Mouse (Mus musculus) intestine, embryonic 14.5 days (tissue): ENCODE data around the gene Zfp933. TPM values are rescaled to one million over a fixed set of nuclear protein-coding genes. Genes with fewer than 3 reads are reported as not detected.
"Not testable (repeated sequence)": the region's sequence is repeated elsewhere in the genome, so short reads cannot be mapped to it uniquely, and the experiment has no call there.

Experiments used
- ATAC-seq: fragments of 200-750 bp; cut with Nextera tagmentation; replicated peaks from 2 replicates; pipeline ENCODE4 v1.8.0; 2017; ENCODE audit warnings: low read depth, moderate number of reproducible peaks, moderate TSS enrichment, moderate library complexity; ENCODE audit not compliant: low FRiP score, low TSS enrichment
- DNase-seq: peaks from one replicate; pipeline ENCODE4 v3.0.0-alpha.2; 2018; ENCODE audit warnings: low spot score
- H3K27ac ChIP-seq: fragments of 300-500 bp; sonication (generic); 2 replicates; pipeline ENCODE4 v1.5.1; 2014; ENCODE audit warnings: low read depth, mild to moderate bottlenecking, control low read depth
- H3K27me3 ChIP-seq: fragments of 300-500 bp; sonication (generic); replicated peaks from 2 replicates; pipeline ENCODE4 v1.6.1; 2014; ENCODE audit warnings: low read length, control low read depth; ENCODE audit not compliant: control insufficient read depth, insufficient read depth
- H3K36me3 ChIP-seq: fragments of 300-500 bp; sonication (generic); 2 replicates; pipeline ENCODE4 v1.6.1; 2014; ENCODE audit warnings: low read length, control low read depth; ENCODE audit not compliant: control insufficient read depth, insufficient read depth
- H3K4me1 ChIP-seq: fragments of 300-500 bp; sonication (generic); replicated peaks from 2 replicates; pipeline ENCODE4 v1.6.1; 2014; ENCODE audit warnings: low read length, control low read depth, mixed read lengths; ENCODE audit not compliant: control insufficient read depth, insufficient read depth
- H3K4me2 ChIP-seq: fragments of 300-500 bp; sonication (generic); 2 replicates; pipeline ENCODE4 v1.6.1; 2014; ENCODE audit warnings: low read length
- H3K4me3 ChIP-seq: fragments of 300-500 bp; sonication (generic); 2 replicates; pipeline ENCODE4 v1.5.1; 2014; ENCODE audit warnings: low read depth, low read length, control low read depth, mixed read lengths
- H3K9ac ChIP-seq: fragments of 300-500 bp; sonication (generic); 2 replicates; pipeline ENCODE4 v1.6.1; 2014; ENCODE audit warnings: mild to moderate bottlenecking, low read length
- H3K9me3 ChIP-seq: fragments of 300-500 bp; sonication (generic); 2 replicates; pipeline ENCODE4 v1.6.1; 2016; ENCODE audit warnings: low read length, control low read depth; ENCODE audit not compliant: control insufficient read depth
- WGBS: fragments of 180-500 bp; shearing (Covaris S2); extraction: QIAGEN DNeasy Blood & Tissue Kit; methylation state at CpG from one replicate; pipeline ENCODE4 v1.1.7; 2014; 5-methylcytosine and 5-hydroxymethylcytosine counted together
- polyA plus RNA-seq: library from polyadenylated mRNA; unstranded; fragments of >200 nt; fragmentation: Nextera tagmentation; extraction: Ambion mirVana; gene quantifications from 2 replicates; pipeline ENCODE4 v1.2.1, GENCODE M21; 2014

Zfp933 gene
- polyA plus RNA-seq, 1 experiment from 2014 or later = 4.7 TPM

GRCm38 (mm10) chr4:147867563-147868449, 19.6 kb upstream of the Zfp933 start:
- Histone ChIP-seq H3K9ac (peak overlapping the region; percentile 66), H3K4me3 (peak overlapping the region; percentile 83), H3K27ac (peak overlapping the region; percentile 84), H3K27me3 (no peaks in the 10 kb centered on the region), H3K4me1 (peaks cover 19% of the 10 kb centered on the region), H3K9me3 (no peaks in the 10 kb centered on the region), H3K4me2 (peak overlapping the region; percentile 60), H3K36me3 (peaks cover 36% of the 10 kb centered on the region)
- ATAC-seq (no peak), DNase-seq (no peak)
- WGBS = 3% methylated on average over 22 of the region's 22 CpGs

- peaks cover 39% of the 10 kb centered on the region for H3K36me3 ChIP-seq
- not testable (repeated sequence) for H3K27ac ChIP-seq, H3K4me3 ChIP-seq, H3K9me3 ChIP-seq, H3K27me3 ChIP-seq, DNase-seq, H3K9ac ChIP-seq, ATAC-seq
- H3K4me1 ChIP-seq = peaks cover 19% of the 10 kb centered on the region
- 47% methylated on average over 3 of the region's 3 CpGs for WGBS
- H3K4me2 ChIP-seq = peak overlapping the region; percentile 60; the same call in 1 of the 2 replicates
Observed at GRCm38 (mm10) chr4:147866793-147867192, 18.6 kb upstream of the Zfp933 start.

- H3K9me3 ChIP-seq = no peaks in the 10 kb centered on the region
- H3K9ac ChIP-seq = no peak overlapping the region
- no peak overlapping the region for H3K4me3 ChIP-seq
- H3K27me3 ChIP-seq = no peaks in the 10 kb centered on the region
- DNase-seq = no peak
- 97% methylated on average over 9 of the region's 9 CpGs for WGBS
- no peak for ATAC-seq
- H3K27ac ChIP-seq = no peak overlapping the region
- no peak overlapping the region for H3K4me2 ChIP-seq
- H3K36me3 ChIP-seq = peaks cover 44% of the 10 kb centered on the region
- H3K4me1 ChIP-seq = peaks cover 19% of the 10 kb centered on the region
Observed at GRCm38 (mm10) chr4:147866056-147866455, 17.9 kb upstream of the Zfp933 start.

GRCm38 (mm10) chr4:147865651-147866050, 17.5 kb upstream of the Zfp933 start:
- no peak overlapping the region for H3K27ac ChIP-seq
- H3K4me3 ChIP-seq = no peak overlapping the region
- no peaks in the 10 kb centered on the region for H3K27me3 ChIP-seq
- H3K4me2 ChIP-seq = no peak overlapping the region
- ATAC-seq = no peak
- 92% methylated on average over 6 of the region's 6 CpGs for WGBS
- H3K9me3 ChIP-seq = no peaks in the 10 kb centered on the region
- DNase-seq = no peak
- H3K36me3 ChIP-seq = peaks cover 48% of the 10 kb centered on the region
- H3K4me1 ChIP-seq = peaks cover 19% of the 10 kb centered on the region
- H3K9ac ChIP-seq = no peak overlapping the region

GRCm38 (mm10) chr4:147862051-147862450, 13.9 kb upstream of the Zfp933 start:
- DNase-seq = no peak
- no peak overlapping the region for H3K9ac ChIP-seq
- no peak for ATAC-seq
- no peak overlapping the region for H3K4me3 ChIP-seq
- no peaks in the 10 kb centered on the region for H3K4me1 ChIP-seq
- 88% methylated on average over 3 of the region's 3 CpGs for WGBS
- no peak overlapping the region for H3K4me2 ChIP-seq
- no peak overlapping the region for H3K27ac ChIP-seq
- H3K27me3 ChIP-seq = no peaks in the 10 kb centered on the region
- H3K36me3 ChIP-seq = peaks cover 49% of the 10 kb centered on the region
- no peaks in the 10 kb centered on the region for H3K9me3 ChIP-seq

GRCm38 (mm10) chr4:147850776-147851175, 2.6 kb upstream of the Zfp933 start:
- ATAC-seq (no peak), DNase-seq (no peak)
- Histone ChIP-seq H3K4me3 (no peak overlapping the region), H3K9ac (no peak overlapping the region), H3K27ac (no peak overlapping the region), H3K27me3 (no peaks in the 10 kb centered on the region), H3K4me2 (no peak overlapping the region), H3K4me1 (peaks cover 6% of the 10 kb centered on the region; the same call in 1 of the 2 replicates), H3K36me3 (no peaks in the 10 kb centered on the region), H3K9me3 (no peaks in the 10 kb centered on the region)
- WGBS = 66% methylated on average over 2 of the region's 2 CpGs

GRCm38 (mm10) chr4:147848584-147848991, 422 bp upstream of the Zfp933 start:
- Histone ChIP-seq H3K27me3 (no peaks in the 10 kb centered on the region), H3K4me2 (peak overlapping the region; percentile 76), H3K27ac (peak overlapping the region; percentile 62), H3K4me3 (peak overlapping the region; percentile 86), H3K4me1 (peaks cover 6% of the 10 kb centered on the region; the same call in 1 of the 2 replicates), H3K9me3 (0 out of 2 replicates have a peak, but pooled peaks cover under 1% of the 10 kb centered on the region), H3K36me3 (no peaks in the 10 kb centered on the region; the same call in 1 of the 2 replicates), H3K9ac (peak overlapping the region; percentile 64)
- 8% methylated on average over 4 of the region's 4 CpGs for WGBS
- ATAC-seq (peak; percentile 75), DNase-seq (no peak)

GRCm38 (mm10) chr4:147842871-147843270, 5.3 kb downstream of the Zfp933 start:
- ATAC-seq = no peak
- no peaks in the 10 kb centered on the region; the same call in 1 of the 2 replicates for H3K4me1 ChIP-seq
- peaks cover 24% of the 10 kb centered on the region for H3K9me3 ChIP-seq
- peaks cover 25% of the 10 kb centered on the region for H3K36me3 ChIP-seq
- no peak overlapping the region for H3K27ac ChIP-seq
- H3K9ac ChIP-seq = no peak overlapping the region
- no peaks in the 10 kb centered on the region for H3K27me3 ChIP-seq
- WGBS = 94% methylated on average over 3 of the region's 3 CpGs
- no peak overlapping the region for H3K4me2 ChIP-seq
- no peak for DNase-seq
- H3K4me3 ChIP-seq = no peak overlapping the region
